In the genomic region with DNA sequence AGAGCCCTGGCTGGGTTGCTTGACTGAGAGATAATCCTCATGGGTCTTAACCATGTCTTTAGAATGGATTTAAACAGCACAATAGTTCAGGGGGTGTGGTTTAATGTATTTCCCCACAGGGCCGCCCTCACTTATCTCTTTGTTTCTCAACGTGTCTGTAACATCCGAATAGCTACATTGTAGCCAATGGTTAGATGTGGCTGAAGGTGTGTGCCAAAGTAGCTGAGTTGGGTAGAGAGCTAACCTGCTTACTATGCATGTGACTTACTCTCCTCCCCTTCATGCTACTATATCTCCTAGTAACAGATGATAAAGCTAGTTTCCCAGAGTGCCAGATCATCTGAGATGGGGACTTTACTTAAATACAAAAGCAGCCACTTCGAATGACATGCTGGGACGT, we compare ENCODE assay signal across 19 mouse cellular contexts.
DNase-seq lines count a peak whose midpoint lies in the region; ATAC-seq and TF ChIP-seq lines count a peak whose summit lies in the region.
"Had no signal": no experiment of that assay in that cellular context is flagged by ENCODE, and none has a peak within 500 bp of the region (broad histone marks: within the 10 kb centered on the region; RNA-seq: fewer than 3 reads in every experiment).

No protein-coding gene starts in this region.

- 0 out of 2 replicates have a peak overlapping the region, but pooled peaks have one; percentile 11 for H3K4me2 ChIP-seq in midbrain, embryonic 12.5 days (replicated peaks)
- H3K4me2 ChIP-seq in midbrain, embryonic 14.5 days (ENCODE audit: low read length) = no peak overlapping the region
- no peak overlapping the region for H3K4me2 ChIP-seq in stomach, embryonic 16.5 days (ENCODE audit: low read depth, low read length)
- H3K4me2 ChIP-seq in stomach, postnatal 0 days (replicated peaks; ENCODE audit: low read depth) = no peak overlapping the region
- peak overlapping the region; percentile 20; the same call in 1 of the 2 replicates for H3K4me2 ChIP-seq in intestine, embryonic 16.5 days (ENCODE audit: low read depth, low read length)
- H3K4me2 ChIP-seq: embryonic facial prominence, embryonic 13.5 days; forebrain, embryonic 12.5 days; heart, embryonic 12.5 days had no signal

- no peak for TF ChIP-seq CTCF in stomach, postnatal 0 days (IDR thresholded peaks at IDR 0.05; ENCODE audit: low read depth)

- peaks cover 46% of the 10 kb centered on the region for H3K27me3 ChIP-seq in midbrain, embryonic 12.5 days
- no peaks in the 10 kb centered on the region for H3K27me3 ChIP-seq in midbrain, embryonic 14.5 days (ENCODE audit: control insufficient read depth, insufficient read depth, low read length)
- H3K27me3 ChIP-seq in stomach, embryonic 16.5 days (ENCODE audit: control insufficient read depth, insufficient read depth, low read length) = no peaks in the 10 kb centered on the region
- H3K27me3 ChIP-seq in stomach, postnatal 0 days (ENCODE audit: control insufficient read depth, insufficient read depth, low read length) = no peaks in the 10 kb centered on the region
- no peaks in the 10 kb centered on the region for H3K27me3 ChIP-seq in intestine, embryonic 16.5 days (replicated peaks; ENCODE audit: control insufficient read depth, insufficient read depth, low read length)
- H3K27me3 ChIP-seq: CH12.LX had no signal

- no peak overlapping the region for H3K9ac ChIP-seq in midbrain, embryonic 12.5 days (replicated peaks)
- no peak overlapping the region for H3K9ac ChIP-seq in midbrain, embryonic 14.5 days (replicated peaks; ENCODE audit: low read length)
- H3K9ac ChIP-seq in stomach, embryonic 16.5 days (ENCODE audit: low read length) = no peak overlapping the region
- no peak overlapping the region for H3K9ac ChIP-seq in stomach, postnatal 0 days (ENCODE audit: low read length)
- H3K9ac ChIP-seq in intestine, embryonic 16.5 days (ENCODE audit: low read depth, low read length) = no peak overlapping the region
- H3K9ac ChIP-seq: embryonic facial prominence, embryonic 13.5 days; forebrain, embryonic 12.5 days; forebrain, postnatal 0 days; heart, embryonic 12.5 days had no signal

- no peak for DNase-seq in midbrain, embryonic 14.5 days
- no peak for DNase-seq in stomach, postnatal 0 days (ENCODE audit: low spot score)
- DNase-seq in layer of hippocampus, postnatal 36 days = no peak
- DNase-seq: adrenal gland, adult 2 months; adrenal gland, postnatal 25 days; cerebellum, adult 18-20 months; cerebellum, adult 9-11 months; cerebellum, postnatal 36 days; forebrain, postnatal 0 days; gastrocnemius, postnatal 14 days had no signal

- 33% methylated on average over 5 of the region's 5 CpGs for WGBS in midbrain, embryonic 12.5 days
- WGBS in midbrain, embryonic 14.5 days = 22% methylated on average over 5 of the region's 5 CpGs
- 44% methylated on average over 5 of the region's 5 CpGs for WGBS in stomach, embryonic 16.5 days
- WGBS in stomach, postnatal 0 days = 53% methylated on average over 5 of the region's 5 CpGs
- WGBS in intestine, embryonic 16.5 days = 47% methylated on average over 5 of the region's 5 CpGs

- H3K4me3 ChIP-seq in midbrain, embryonic 12.5 days = no peak overlapping the region
- no peak overlapping the region for H3K4me3 ChIP-seq in midbrain, embryonic 14.5 days (replicated peaks; ENCODE audit: low read depth, low read length)
- H3K4me3 ChIP-seq in stomach, embryonic 16.5 days (replicated peaks; ENCODE audit: low read length) = no peak overlapping the region
- no peak overlapping the region for H3K4me3 ChIP-seq in stomach, postnatal 0 days (ENCODE audit: low read depth, low read length)
- no peak overlapping the region for H3K4me3 ChIP-seq in intestine, embryonic 16.5 days (ENCODE audit: low read length)
- H3K4me3 ChIP-seq: embryonic facial prominence, embryonic 13.5 days; forebrain, embryonic 12.5 days; heart, embryonic 12.5 days; hindbrain, embryonic 10.5 days had no signal

- ATAC-seq in midbrain, embryonic 12.5 days (ENCODE audit: low FRiP score, low read depth) = no peak
- ATAC-seq in midbrain, embryonic 14.5 days (ENCODE audit: low FRiP score, low TSS enrichment) = no peak
- no peak for ATAC-seq in stomach, embryonic 16.5 days (ENCODE audit: insufficient read depth, low FRiP score)
- ATAC-seq in stomach, postnatal 0 days (ENCODE audit: low FRiP score, low TSS enrichment) = no peak
- ATAC-seq in intestine, embryonic 16.5 days = peak; percentile 47
- ATAC-seq in megakaryocyte-erythroid progenitor cell, adult 5-6 weeks (replicated peaks; ENCODE audit: low FRiP score, low TSS enrichment, poor library complexity, severe bottlenecking) = peak; percentile 26; the same call in 1 of the 2 replicates
- ATAC-seq: forebrain, postnatal 0 days had no signal

- H3K36me3 ChIP-seq in midbrain, embryonic 12.5 days = no peaks in the 10 kb centered on the region
- H3K36me3 ChIP-seq in midbrain, embryonic 14.5 days (ENCODE audit: control insufficient read depth, insufficient read depth, low read length) = no peaks in the 10 kb centered on the region
- H3K36me3 ChIP-seq in stomach, embryonic 16.5 days (ENCODE audit: control insufficient read depth, insufficient read depth, low read length) = no peaks in the 10 kb centered on the region
- no peaks in the 10 kb centered on the region for H3K36me3 ChIP-seq in stomach, postnatal 0 days (ENCODE audit: control insufficient read depth, insufficient read depth, low read length)
- no peaks in the 10 kb centered on the region for H3K36me3 ChIP-seq in intestine, embryonic 16.5 days (ENCODE audit: control insufficient read depth, insufficient read depth, low read length)
- H3K36me3 ChIP-seq: embryonic facial prominence, embryonic 13.5 days; forebrain, embryonic 12.5 days; heart, embryonic 12.5 days; hindbrain, embryonic 10.5 days had no signal

- TF ChIP-seq EP300 in stomach, postnatal 0 days (optimal IDR thresholded peaks at IDR 0.05) = no peak

- H3K27ac ChIP-seq in midbrain, embryonic 12.5 days (replicated peaks) = no peak overlapping the region; the same call in 1 of the 2 replicates
- no peak overlapping the region for H3K27ac ChIP-seq in midbrain, embryonic 14.5 days (replicated peaks; ENCODE audit: low read depth, low read length)
- H3K27ac ChIP-seq in stomach, embryonic 16.5 days (ENCODE audit: low read length) = peak overlapping the region; percentile 37; the same call in 1 of the 2 replicates
- no peak overlapping the region for H3K27ac ChIP-seq in stomach, postnatal 0 days (replicated peaks)
- no peak overlapping the region for H3K27ac ChIP-seq in intestine, embryonic 16.5 days (ENCODE audit: low read length)
- H3K27ac ChIP-seq: embryonic facial prominence, embryonic 13.5 days; forebrain, embryonic 12.5 days; hindbrain, embryonic 10.5 days had no signal

- H3K4me1 ChIP-seq in midbrain, embryonic 12.5 days = peaks cover 22% of the 10 kb centered on the region
- H3K4me1 ChIP-seq in midbrain, embryonic 14.5 days (ENCODE audit: control insufficient read depth, insufficient read depth, low read length) = peaks cover 16% of the 10 kb centered on the region
- peaks cover 16% of the 10 kb centered on the region for H3K4me1 ChIP-seq in stomach, embryonic 16.5 days (ENCODE audit: control insufficient read depth, insufficient read depth, low read length)
- no peaks in the 10 kb centered on the region for H3K4me1 ChIP-seq in stomach, postnatal 0 days (replicated peaks; ENCODE audit: control insufficient read depth, insufficient read depth)
- H3K4me1 ChIP-seq in intestine, embryonic 16.5 days (ENCODE audit: control insufficient read depth, insufficient read depth, low read length) = no peaks in the 10 kb centered on the region; the same call in 1 of the 2 replicates

- H3K9me3 ChIP-seq in midbrain, embryonic 12.5 days = no peaks in the 10 kb centered on the region
- H3K9me3 ChIP-seq in midbrain, embryonic 14.5 days (ENCODE audit: control insufficient read depth, low read length) = no peaks in the 10 kb centered on the region
- H3K9me3 ChIP-seq in stomach, embryonic 16.5 days (replicated peaks; ENCODE audit: control insufficient read depth, low read length) = no peaks in the 10 kb centered on the region
- H3K9me3 ChIP-seq in stomach, postnatal 0 days (ENCODE audit: control insufficient read depth, low read length) = no peaks in the 10 kb centered on the region
- no peaks in the 10 kb centered on the region for H3K9me3 ChIP-seq in intestine, embryonic 16.5 days (ENCODE audit: control insufficient read depth, low read length)
- H3K9me3 ChIP-seq: embryonic facial prominence, embryonic 13.5 days; forebrain, embryonic 12.5 days; heart, embryonic 12.5 days; hindbrain, embryonic 10.5 days had no signal

Comparison
In these comparisons a context has a peak if more than half of its experiments do, and no peak if none do; other contexts are left out.
1. H3K4me2 ChIP-seq: peak in midbrain, embryonic 12.5 days (single experiment) and intestine, embryonic 16.5 days (single experiment); none in midbrain, embryonic 14.5 days (single experiment), stomach, embryonic 16.5 days (single experiment) and stomach, postnatal 0 days (single experiment).
2. ATAC-seq: peak in intestine, embryonic 16.5 days (single experiment) and megakaryocyte-erythroid progenitor cell, adult 5-6 weeks (single experiment); none in midbrain, embryonic 12.5 days (single experiment), midbrain, embryonic 14.5 days (single experiment), stomach, embryonic 16.5 days (single experiment) and stomach, postnatal 0 days (single experiment).